Comparison of ENCODE assay signal across 9 mouse cellular contexts in the genomic region with DNA sequence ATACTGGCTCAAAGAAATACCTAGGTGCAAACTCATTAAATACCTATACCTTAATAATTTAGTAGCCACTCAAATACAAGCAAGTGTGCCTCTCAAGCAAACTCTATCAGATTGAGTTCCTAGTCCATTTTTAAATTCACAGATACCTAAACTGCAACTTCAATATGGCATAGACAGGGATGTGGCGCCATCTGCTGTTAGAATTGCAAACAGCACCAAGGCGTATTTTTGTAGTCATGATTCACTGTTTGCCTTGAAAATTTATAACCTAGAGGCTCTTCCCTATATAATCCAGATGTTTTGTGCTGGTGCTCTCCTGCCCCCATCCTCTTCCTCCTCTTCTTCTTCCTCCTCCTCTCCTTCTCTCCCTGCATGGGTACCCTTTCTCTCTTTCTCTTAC. TPM values are rescaled to one million over a fixed set of nuclear protein-coding genes. Genes with fewer than 3 reads are reported as not detected.
DNase-seq lines count a peak whose midpoint lies in the region; ATAC-seq and TF ChIP-seq lines count a peak whose summit lies in the region.
"Had no signal": no experiment of that assay in that cellular context is flagged by ENCODE, and none has a peak within 500 bp of the region (broad histone marks: within the 10 kb centered on the region; RNA-seq: fewer than 3 reads in every experiment).

No protein-coding gene starts in this region.

- peak; percentile 90 for DNase-seq in midbrain, embryonic 14.5 days
- peak; percentile 55 to 62 for DNase-seq in adrenal gland, postnatal 4 days (ENCODE audit: low spot score in 2 of 2)
- peak; percentile 50 for DNase-seq in fibroblast of lung, adult 2 months (ENCODE audit: low read depth)
- DNase-seq in kidney, postnatal 14 days, result peak; percentile 75
- peak; percentile 29 to 43 (median 33) for DNase-seq in liver, embryonic 14.5 days (ENCODE audit: low read depth in 3 of 3, low spot score in 3 of 3)
- DNase-seq in right cerebral cortex, postnatal 10 days (ENCODE audit: low spot score in 2 of 2), result peak; percentile 83 to 89
- DNase-seq in urinary bladder, postnatal 14 days (ENCODE audit: low spot score), result peak; percentile 78

- H3K4me2 ChIP-seq in midbrain, embryonic 14.5 days (ENCODE audit: low read length), result no peak overlapping the region
- H3K4me2 ChIP-seq in midbrain, embryonic 16.5 days (ENCODE audit: low read length), result no peak overlapping the region
- H3K4me2 ChIP-seq in liver, embryonic 14.5 days (ENCODE audit: low read depth), result no peak overlapping the region
- H3K4me2 ChIP-seq: hindbrain, embryonic 15.5 days had no signal

- H3K9me3 ChIP-seq in midbrain, embryonic 14.5 days (ENCODE audit: control insufficient read depth, low read length), result no peaks in the 10 kb centered on the region
- no peaks in the 10 kb centered on the region for H3K9me3 ChIP-seq in midbrain, embryonic 16.5 days (replicated peaks; ENCODE audit: control insufficient read depth, low read length, poor library complexity, severe bottlenecking)
- no peaks in the 10 kb centered on the region for H3K9me3 ChIP-seq in liver, embryonic 14.5 days (ENCODE audit: control insufficient read depth, low read length)
- H3K9me3 ChIP-seq: hindbrain, embryonic 15.5 days had no signal

- no peaks in the 10 kb centered on the region for H3K27me3 ChIP-seq in midbrain, embryonic 14.5 days (ENCODE audit: control insufficient read depth, insufficient read depth, low read length)
- no peaks in the 10 kb centered on the region for H3K27me3 ChIP-seq in midbrain, embryonic 16.5 days (ENCODE audit: control insufficient read depth, insufficient read depth, low read depth, low read length)
- H3K27me3 ChIP-seq in liver, embryonic 14.5 days (ENCODE audit: control insufficient read depth, insufficient read depth, low read length), result no peaks in the 10 kb centered on the region
- H3K27me3 ChIP-seq: hindbrain, embryonic 15.5 days had no signal

- ATAC-seq in midbrain, embryonic 14.5 days (ENCODE audit: low FRiP score, low TSS enrichment), result no peak
- ATAC-seq in midbrain, embryonic 16.5 days, result no peak
- no peak for ATAC-seq in liver, embryonic 14.5 days (ENCODE audit: insufficient read depth)

- 0% methylated on average over 2 of the region's 2 CpGs for WGBS in midbrain, embryonic 14.5 days
- WGBS in midbrain, embryonic 16.5 days, result 1% methylated on average over 2 of the region's 2 CpGs
- WGBS in liver, embryonic 14.5 days (ENCODE audit: insufficient replicate concordance), result 2% methylated on average over 2 of the region's 2 CpGs

- TF ChIP-seq EP300 in liver, embryonic 14.5 days (IDR thresholded peaks at IDR 0.05; ENCODE audit: low read depth), result no peak

- no peak overlapping the region for H3K27ac ChIP-seq in midbrain, embryonic 14.5 days (replicated peaks; ENCODE audit: low read depth, low read length)
- no peak overlapping the region for H3K27ac ChIP-seq in midbrain, embryonic 16.5 days (ENCODE audit: low read length)
- no peak overlapping the region for H3K27ac ChIP-seq in liver, embryonic 14.5 days
- H3K27ac ChIP-seq: hindbrain, embryonic 15.5 days had no signal

- peaks cover 11% of the 10 kb centered on the region; the same call in 1 of the 2 replicates for H3K4me1 ChIP-seq in midbrain, embryonic 14.5 days (ENCODE audit: control insufficient read depth, insufficient read depth, low read length)
- H3K4me1 ChIP-seq in midbrain, embryonic 16.5 days (ENCODE audit: control insufficient read depth, insufficient read depth, low read length), result peaks cover 13% of the 10 kb centered on the region
- H3K4me1 ChIP-seq in liver, embryonic 14.5 days (replicated peaks; ENCODE audit: control insufficient read depth in 2 of 2, insufficient read depth in 2 of 2, low read length in 1 of 2), result peaks cover 0 to 2% of the 10 kb centered on the region in 2 experiments; a peak in 3 of 4 replicates

- H3K4me3 ChIP-seq in midbrain, embryonic 14.5 days (replicated peaks; ENCODE audit: low read depth, low read length), result no peak overlapping the region
- H3K4me3 ChIP-seq in midbrain, embryonic 16.5 days (ENCODE audit: low read depth, low read length), result no peak overlapping the region
- no peak overlapping the region for H3K4me3 ChIP-seq in liver, embryonic 14.5 days (ENCODE audit: insufficient read depth in 1 of 2, low read depth in 2 of 2, low read length in 2 of 2)
- H3K4me3 ChIP-seq: hindbrain, embryonic 15.5 days had no signal

- TF ChIP-seq CTCF in liver, embryonic 14.5 days (IDR thresholded peaks at IDR 0.05; ENCODE audit: low read depth), result peak; percentile 78

- no peak overlapping the region for H3K9ac ChIP-seq in midbrain, embryonic 14.5 days (replicated peaks; ENCODE audit: low read length)
- no peak overlapping the region for H3K9ac ChIP-seq in midbrain, embryonic 16.5 days (ENCODE audit: low read depth, low read length)
- H3K9ac ChIP-seq in liver, embryonic 14.5 days (replicated peaks), result no peak overlapping the region
- H3K9ac ChIP-seq: hindbrain, embryonic 15.5 days had no signal

- H3K36me3 ChIP-seq in midbrain, embryonic 14.5 days (ENCODE audit: control insufficient read depth, insufficient read depth, low read length), result no peaks in the 10 kb centered on the region
- H3K36me3 ChIP-seq in midbrain, embryonic 16.5 days (ENCODE audit: control insufficient read depth, insufficient read depth, low read length), result no peaks in the 10 kb centered on the region
- no peaks in the 10 kb centered on the region for H3K36me3 ChIP-seq in liver, embryonic 14.5 days (replicated peaks; ENCODE audit: control insufficient read depth, insufficient read depth, low read depth)
- H3K36me3 ChIP-seq: hindbrain, embryonic 15.5 days had no signal

RNA-seq across cellular contexts. Expression of a gene that starts 2.1 kb away (rescaled TPM):
- polyA plus RNA-seq in midbrain, embryonic 14.5 days (2014; fragmentation: Nextera tagmentation; extraction: Ambion mirVana), result 16.0 and 20.1 TPM in 2 replicates
- polyA plus RNA-seq in midbrain, embryonic 16.5 days (2015; fragmentation: Nextera tagmentation; extraction: Ambion mirVana), result 21.2 and 25.8 TPM in 2 replicates
- 1 to 10 TPM; 6.9 to 8.0 TPM for total RNA-seq in adrenal gland, postnatal 4 days (2021)
- polyA plus RNA-seq in liver, embryonic 14.5 days (2012; rRNA removed), result 1.5 and 1.8 TPM in 2 replicates
- 1.2 and 1.7 TPM in 2 replicates for polyA plus RNA-seq in liver, embryonic 14.5 days (2014; fragmentation: Nextera tagmentation; extraction: Ambion mirVana)

RNA-seq across cellular contexts. Expression of a gene that starts 41.6 kb away (rescaled TPM):
- polyA plus RNA-seq in midbrain, embryonic 14.5 days (2014; fragmentation: Nextera tagmentation; extraction: Ambion mirVana), result 33.6 and 41.4 TPM in 2 replicates
- 48.4 and 53.6 TPM in 2 replicates for polyA plus RNA-seq in midbrain, embryonic 16.5 days (2015; fragmentation: Nextera tagmentation; extraction: Ambion mirVana)
- total RNA-seq in adrenal gland, postnatal 4 days (2021), result 1 to 10 TPM; 4.5 to 5.6 TPM
- 0.10 TPM in 2 replicates for polyA plus RNA-seq in liver, embryonic 14.5 days (2012; rRNA removed)
- 0.04 and 0.05 TPM in 2 replicates for polyA plus RNA-seq in liver, embryonic 14.5 days (2014; fragmentation: Nextera tagmentation; extraction: Ambion mirVana)

RNA-seq across cellular contexts. Expression of a gene that starts 52.6 kb away (rescaled TPM):
- 9.2 and 9.6 TPM in 2 replicates for polyA plus RNA-seq in midbrain, embryonic 14.5 days (2014; fragmentation: Nextera tagmentation; extraction: Ambion mirVana)
- polyA plus RNA-seq in midbrain, embryonic 16.5 days (2015; fragmentation: Nextera tagmentation; extraction: Ambion mirVana), result 13.5 and 15.5 TPM in 2 replicates
- total RNA-seq in adrenal gland, postnatal 4 days (2021), result 10 to 100 TPM; 25.8 to 26.8 TPM
- 0.34 and 0.42 TPM in 2 replicates for polyA plus RNA-seq in liver, embryonic 14.5 days (2012; rRNA removed)
- 0.18 and 0.40 TPM in 2 replicates for polyA plus RNA-seq in liver, embryonic 14.5 days (2014; fragmentation: Nextera tagmentation; extraction: Ambion mirVana)

Comparison
In these comparisons a context has a peak if more than half of its experiments do, and no peak if none do; other contexts are left out.
1. DNase-seq: peak in every context shown above with its lines; median percentile 90 in midbrain, embryonic 14.5 days; 86 in right cerebral cortex, postnatal 10 days; 78 in urinary bladder, postnatal 14 days; 75 in kidney, postnatal 14 days; 58 in adrenal gland, postnatal 4 days; 50 in fibroblast of lung, adult 2 months; 33 in liver, embryonic 14.5 days.
2. RNA of a gene that starts 41.6 kb away (polyA plus RNA-seq): 48.4 to 53.6 TPM in midbrain, embryonic 16.5 days and 33.6 to 41.4 TPM in midbrain, embryonic 14.5 days; 0.04 to 0.10 TPM in liver, embryonic 14.5 days; every median in the first group is over 10 times any median in the second.